8 mouse cellular contexts compared by ENCODE assay signal in genomic region chrX:101532347-101533221, GRCm38 (mm10). TPM values are rescaled to one million over a fixed set of nuclear protein-coding genes. Genes with fewer than 3 reads are reported as not detected.
DNase-seq lines count a peak whose midpoint lies in the region; ATAC-seq and TF ChIP-seq lines count a peak whose summit lies in the region.

Taf1 (plus strand) TSS chrX:101532734.

- no peak for TF ChIP-seq CTCF in lung, postnatal 0 days (IDR thresholded peaks at IDR 0.05)

- peak within 1 kb of the TSS; percentile 56 for H3K4me2 ChIP-seq in lung, postnatal 0 days (replicated peaks; ENCODE audit: low read depth, low read length)

- no peaks in the 10 kb centered on the region for H3K27me3 ChIP-seq in hindbrain, embryonic 10.5 days (ENCODE audit: insufficient read depth, poor library complexity, severe bottlenecking)
- no peaks in the 10 kb centered on the region for H3K27me3 ChIP-seq in lung, postnatal 0 days (replicated peaks; ENCODE audit: insufficient read depth, low read length)

- peak; percentile 100 for ATAC-seq in frontal cortex, adult (ENCODE audit: low TSS enrichment)
- peak; percentile 98 for ATAC-seq in lung, postnatal 0 days

- H3K27ac ChIP-seq in hindbrain, embryonic 10.5 days: peak within 1 kb of the TSS; percentile 87
- peak within 1 kb of the TSS; percentile 61 for H3K27ac ChIP-seq in lung, postnatal 0 days (ENCODE audit: low read length)

- H3K9me3 ChIP-seq in hindbrain, embryonic 10.5 days: no peaks in the 10 kb centered on the region
- no peaks in the 10 kb centered on the region for H3K9me3 ChIP-seq in lung, postnatal 0 days (ENCODE audit: low read length)

- peaks cover 7% of the 10 kb centered on the region for H3K4me1 ChIP-seq in hindbrain, embryonic 10.5 days (replicated peaks)
- H3K4me1 ChIP-seq in lung, postnatal 0 days (ENCODE audit: insufficient read depth, low read depth, low read length): no peaks in the 10 kb centered on the region

- 21% methylated on average over 47 of the region's 47 CpGs for WGBS in hindbrain, embryonic 10.5 days
- WGBS in lung, postnatal 0 days: 15% methylated on average over 47 of the region's 47 CpGs

- peak within 1 kb of the TSS; percentile 62 for H3K4me3 ChIP-seq in hindbrain, embryonic 10.5 days
- peak within 1 kb of the TSS; percentile 52 for H3K4me3 ChIP-seq in lung, postnatal 0 days (ENCODE audit: low read depth, low read length)

- H3K36me3 ChIP-seq in hindbrain, embryonic 10.5 days: peaks cover 25% of the 10 kb centered on the region
- H3K36me3 ChIP-seq in lung, postnatal 0 days (ENCODE audit: insufficient read depth, low read length): no peaks in the 10 kb centered on the region

- TF ChIP-seq EP300 in lung, postnatal 0 days (IDR thresholded peaks at IDR 0.05): no peak

- H3K9ac ChIP-seq in lung, postnatal 0 days (replicated peaks; ENCODE audit: low read depth): peak within 1 kb of the TSS; percentile 54

- DNase-seq in MN1 (ENCODE audit: low spot score): peak; percentile 96
- DNase-seq in cerebellum, adult 9-10 months: peak; percentile 97
- DNase-seq in hindbrain, embryonic 10.5 days (ENCODE audit: low spot score): peak; percentile 93
- DNase-seq in layer of hippocampus, adult 9-11 months: peak; percentile 98
- peak; percentile 96 for DNase-seq in lung, postnatal 0 days (ENCODE audit: low spot score)
- DNase-seq in ovary, postnatal 14 days (ENCODE audit: low spot score): peak; percentile 72
- DNase-seq in thymus, postnatal 14 days: peak; percentile 88

RNA-seq across cellular contexts. Expression of gene Taf1, which starts in this region (rescaled TPM):
- 16.2 and 19.8 TPM in 2 replicates for polyA plus RNA-seq in hindbrain, embryonic 10.5 days (2016; fragmentation: Nextera tagmentation; extraction: Ambion mirVana)
- 4.0 and 5.6 TPM in 2 replicates for polyA plus RNA-seq in lung, postnatal 0 days (2015; fragmentation: Nextera tagmentation; extraction: Ambion mirVana)

Comparison
In these comparisons a context has a peak if more than half of its experiments do, and no peak if none do; other contexts are left out.
1. Peak in every context shown above with its lines: DNase-seq, ATAC-seq, H3K4me3 ChIP-seq and H3K27ac ChIP-seq.